Mouse (Mus musculus) bone marrow, adult 2 months (tissue): Measurements from ENCODE around the gene Ccdc151.

ENCODE experiments used
- CTCF ChIP-seq: fragments of 200-500 bp; IDR thresholded peaks from 2 replicates; pipeline ENCODE4 v1.5.1; 2011; ENCODE audit warnings: low read length, control low read depth; ENCODE audit not compliant: control insufficient read depth, insufficient read depth
- POLR2A ChIP-seq: fragments of 200-500 bp; IDR thresholded peaks from 2 replicates; pipeline ENCODE4 v1.6.1; 2011; ENCODE audit warnings: low read depth, mild to moderate bottlenecking, control low read depth, low read length, borderline replicate concordance; ENCODE audit not compliant: control insufficient read depth

DNA sequence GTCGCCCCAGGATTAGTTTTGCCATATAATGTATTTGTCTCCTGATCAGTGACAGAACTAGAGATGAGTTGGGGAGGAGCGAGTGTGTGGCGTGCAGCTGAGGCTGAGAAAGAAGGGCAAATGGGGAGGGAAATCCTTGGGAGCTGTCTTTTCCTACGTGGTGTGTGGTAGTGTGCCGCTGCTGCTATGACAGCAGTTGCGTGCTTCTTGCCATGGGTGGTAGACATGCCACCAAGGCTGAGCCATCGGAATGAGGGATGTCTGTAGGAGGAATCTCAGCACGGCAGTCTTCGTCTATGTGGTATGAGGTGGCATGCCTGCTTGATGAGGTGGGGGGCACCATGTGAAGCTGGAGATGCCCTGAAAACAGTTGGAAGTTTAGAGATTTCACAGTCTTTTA, 28.0 kb upstream of the Ccdc151 start:
- no peak for TF ChIP-seq CTCF
- no peak for TF ChIP-seq POLR2A
